Mouse (Mus musculus) ZHBTc4 (cell line): ENCODE results near the gene Zfp296.

Experiments
- DNase-seq: peaks from one replicate; pipeline ENCODE4 v3.0.0-alpha.2; 2011; ENCODE audit warnings: low read depth, low spot score

The Zfp296 gene

DNA sequence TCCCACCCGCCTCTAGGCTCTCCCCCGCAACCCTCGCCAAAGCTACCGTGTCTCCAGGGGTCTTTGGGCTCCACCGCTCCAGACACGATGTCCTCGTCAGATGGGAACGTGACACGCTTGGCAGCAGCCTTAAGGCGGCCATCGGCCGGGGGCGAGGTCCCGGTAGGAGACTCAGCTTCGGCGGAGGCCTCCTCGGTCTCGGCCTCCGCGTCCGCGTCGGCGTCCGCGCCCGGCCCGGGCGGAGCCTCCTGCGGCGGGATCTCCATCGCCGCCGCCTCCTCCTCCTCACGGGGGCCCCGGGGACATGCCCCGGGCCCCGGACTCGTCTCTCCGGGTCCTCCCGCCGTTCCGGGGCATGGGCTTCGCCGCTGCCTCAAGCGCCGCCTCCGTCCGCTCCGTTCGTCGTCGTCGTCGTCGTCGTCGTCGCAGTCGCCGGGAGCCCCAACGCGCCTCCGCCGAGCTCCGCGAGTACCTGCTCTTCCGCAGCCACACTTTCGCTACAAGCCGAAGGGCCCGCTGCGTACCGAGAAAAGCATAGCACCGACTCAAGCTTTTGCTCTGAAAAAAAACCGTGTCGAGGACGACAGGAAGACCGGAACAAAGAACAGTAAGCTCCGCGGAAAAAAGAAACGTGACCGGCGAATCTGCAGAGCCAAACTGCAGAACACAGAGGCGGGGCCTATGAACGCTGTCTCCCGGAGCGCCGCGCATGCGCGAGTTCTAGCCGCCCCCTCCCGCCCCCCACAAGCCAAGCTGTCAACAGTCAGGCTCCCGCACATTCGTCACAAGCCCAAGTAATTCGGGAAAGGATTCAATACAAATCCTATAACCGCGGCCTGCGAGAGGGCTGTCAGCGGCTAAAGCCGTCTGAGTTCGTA is 15.1 kb upstream of the Zfp296 start:
- peak; percentile 96 for DNase-seq

DNA sequence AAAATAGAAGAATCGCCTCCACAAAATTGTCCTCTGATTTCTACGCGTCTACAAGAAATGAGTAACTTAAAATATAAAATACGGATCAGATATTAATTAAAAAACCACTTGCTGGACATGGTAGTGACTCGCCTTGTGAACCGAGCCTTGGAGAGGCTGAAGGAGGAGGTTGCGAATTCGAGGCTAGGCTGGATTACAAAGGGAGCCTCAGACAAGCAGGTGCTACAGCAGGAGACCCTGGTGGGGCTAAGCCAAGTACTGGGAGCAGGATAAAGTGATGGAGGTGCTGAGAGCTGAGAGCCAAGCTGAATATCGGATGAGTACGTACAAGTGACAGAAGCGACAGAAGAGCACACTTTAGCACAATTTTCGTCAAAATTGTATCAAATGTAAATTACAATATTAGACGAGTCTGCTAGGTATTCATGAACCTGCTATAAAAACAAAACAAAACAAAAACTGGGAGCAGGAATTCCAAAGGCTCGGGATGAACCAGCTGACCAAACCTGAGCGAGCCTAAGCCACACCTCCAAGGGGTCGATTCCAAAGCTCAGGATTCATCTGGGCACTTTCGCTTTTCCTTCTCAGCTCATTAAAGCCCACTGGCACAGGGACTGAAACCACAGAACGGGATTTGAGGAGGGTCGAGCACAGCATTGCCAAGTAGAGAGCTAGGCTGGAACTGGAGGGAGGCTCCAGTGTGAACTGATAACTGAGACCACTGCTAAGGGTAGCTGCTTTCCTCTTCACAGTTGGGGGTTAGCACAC is 14.3 kb upstream of the Zfp296 start, which contains the start of gene Ppp1r37:
Ppp1r37 (minus strand) TSS at position 434 of the 768 bp plus-strand sequence.
- no peak for DNase-seq

DNA sequence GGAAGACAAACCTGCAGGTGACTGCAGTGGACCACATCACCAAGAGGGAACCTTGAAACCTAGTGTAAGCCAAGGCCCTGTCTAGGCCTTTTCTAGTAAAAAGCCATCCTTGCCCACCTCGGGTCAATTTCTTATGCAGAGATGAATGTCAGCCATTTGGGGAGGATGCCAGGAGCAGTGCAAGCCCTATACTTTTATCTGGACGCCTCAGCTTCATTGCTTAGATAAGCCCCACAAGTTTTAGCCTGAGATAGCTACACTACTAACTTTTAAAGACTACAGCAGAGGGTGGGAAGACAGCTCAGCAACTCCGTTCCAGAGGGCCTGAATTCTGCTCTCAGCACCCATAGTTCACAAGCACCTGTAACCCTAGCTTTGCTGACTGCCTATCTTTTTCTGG is 13.2 kb upstream of the Zfp296 start:
- DNase-seq: no peak

DNA sequence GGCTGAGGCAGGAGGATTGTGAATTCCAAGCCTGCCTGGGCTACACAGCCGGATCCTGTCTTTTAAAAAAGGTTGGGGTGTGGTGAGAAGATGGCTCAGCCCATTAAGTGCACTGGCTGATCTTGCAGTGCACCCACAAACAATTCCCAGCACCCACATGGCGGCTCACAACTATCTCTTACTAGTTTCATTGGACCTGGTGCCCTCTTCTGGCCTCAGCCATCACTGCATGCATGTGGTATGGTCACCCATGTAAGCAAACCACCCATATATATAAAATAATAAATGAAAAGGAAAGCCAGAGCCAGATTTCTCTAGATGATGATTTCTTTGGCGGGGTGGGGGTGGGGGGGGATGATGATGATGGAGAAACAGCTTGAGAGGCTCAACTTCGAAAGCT is 12.6 kb upstream of the Zfp296 start:
- peak; percentile 66 for DNase-seq

DNA sequence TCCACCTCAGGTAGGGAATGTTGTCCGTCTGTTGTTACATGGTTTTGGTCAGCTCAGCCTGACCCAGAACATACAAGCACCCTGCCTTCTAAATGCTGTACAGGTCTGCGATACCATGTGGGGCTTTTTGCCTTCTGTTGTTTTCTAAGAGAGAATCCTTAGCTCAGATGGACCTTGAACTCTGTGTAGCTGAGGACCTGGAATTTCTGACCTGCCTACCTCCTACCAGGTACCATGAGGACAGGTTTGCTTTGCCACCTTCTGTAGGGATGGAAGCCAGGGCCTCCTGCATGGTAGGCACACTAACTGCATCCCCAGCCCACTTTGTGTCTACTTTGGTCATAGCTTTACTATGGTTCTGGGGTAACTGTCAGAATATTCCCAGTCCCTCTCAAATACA is 11.3 kb upstream of the Zfp296 start:
- DNase-seq: no peak

DNA sequence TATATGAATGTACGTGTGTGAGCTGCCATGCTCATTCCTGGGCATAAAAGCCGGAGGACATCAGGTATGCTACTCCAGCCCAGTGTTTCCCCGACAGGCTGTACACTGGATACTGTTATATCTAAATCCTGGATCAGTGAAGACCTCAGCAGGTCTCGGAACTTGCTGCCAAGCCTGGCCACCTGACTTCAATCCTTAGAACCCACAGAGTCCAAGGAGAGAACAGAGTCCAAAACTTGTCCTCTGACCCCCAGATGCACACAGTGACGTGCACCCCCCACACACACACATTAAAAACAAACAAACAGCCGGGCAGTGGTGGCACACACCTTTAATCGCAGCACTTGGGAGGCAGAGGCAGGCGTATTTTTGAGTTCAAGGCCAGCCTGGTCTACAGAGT is 9.7 kb upstream of the Zfp296 start:
- DNase-seq: no peak

DNA sequence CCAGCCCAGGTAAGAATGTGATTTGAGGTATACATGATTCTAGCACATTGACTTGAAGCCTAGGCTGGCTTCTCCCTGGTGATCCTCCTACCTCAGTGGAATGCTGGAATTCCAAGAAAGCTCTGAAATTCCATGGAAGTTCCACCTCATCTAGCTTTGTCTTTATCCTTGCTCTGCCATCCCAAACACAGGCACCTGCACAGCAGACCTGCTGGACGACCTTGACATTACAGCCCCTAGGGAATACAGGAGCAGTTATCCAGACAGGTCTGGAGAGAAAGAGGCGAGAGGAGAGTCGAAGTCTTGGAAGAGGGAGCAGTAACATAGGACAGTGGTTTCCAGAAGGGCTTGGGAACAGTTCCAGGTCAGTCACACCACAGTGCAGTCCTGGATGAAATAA is 7.4 kb upstream of the Zfp296 start:
- DNase-seq: peak; percentile 81

DNA sequence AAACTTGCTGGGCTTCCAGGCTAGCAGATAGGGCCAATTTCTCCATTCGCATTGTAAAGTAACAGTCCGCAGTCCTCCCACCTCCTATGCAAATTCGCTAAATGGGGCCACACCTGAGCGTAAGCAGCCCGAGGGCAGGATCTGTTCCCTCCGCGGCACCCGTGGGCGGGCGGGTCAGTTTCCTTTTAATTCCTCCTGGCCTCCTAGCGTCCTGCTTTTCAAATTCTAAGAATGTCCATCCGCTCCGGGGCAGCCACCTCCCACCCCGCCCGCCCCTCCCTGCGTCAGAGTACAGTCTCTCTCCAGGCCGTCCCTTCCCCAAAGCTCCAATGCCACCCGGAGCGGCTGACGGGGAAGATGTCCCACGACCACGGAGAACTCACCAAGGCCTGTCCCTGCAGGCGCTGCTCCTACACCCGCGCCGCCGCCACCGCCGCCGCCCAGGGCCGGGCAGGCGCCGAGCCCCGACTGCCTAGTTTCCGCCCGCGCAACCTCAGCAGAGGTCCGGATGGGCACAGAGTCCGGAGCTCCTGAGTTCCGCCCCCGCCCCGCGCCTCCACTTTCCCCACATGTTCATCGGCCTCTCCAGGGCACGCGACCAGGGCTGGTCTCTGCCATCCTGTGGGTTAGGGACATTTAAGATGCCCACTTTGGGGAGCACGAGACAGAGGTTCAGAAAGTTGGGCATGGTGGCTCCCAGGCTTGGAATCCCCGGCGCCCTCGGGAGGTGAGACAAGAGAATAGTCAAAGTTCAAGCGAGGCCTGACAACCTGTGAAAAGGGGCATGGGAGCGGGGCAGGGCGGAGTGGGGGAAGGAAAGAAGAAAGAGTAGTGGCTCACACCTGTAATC is 3.9 kb upstream of the Zfp296 start:
- peak; percentile 93 for DNase-seq

DNA sequence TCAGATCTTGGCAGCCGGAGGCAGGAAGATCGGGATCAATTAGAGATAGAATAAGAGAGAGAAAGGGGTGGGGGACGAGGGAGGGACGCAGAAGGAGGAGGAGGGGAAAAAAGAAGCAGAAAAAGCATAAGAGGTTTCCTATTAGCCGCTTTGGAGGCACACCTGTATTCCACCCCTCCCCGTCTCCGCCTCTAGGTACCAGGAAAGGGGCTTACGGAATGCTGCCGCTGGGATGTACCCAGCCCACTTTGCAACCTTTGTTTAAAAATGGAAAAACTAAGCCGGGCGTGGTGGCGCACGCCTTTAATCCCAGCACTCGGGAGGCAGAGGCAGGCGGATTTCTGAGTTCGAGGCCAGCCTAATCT is 3.3 kb upstream of the Zfp296 start:
- DNase-seq: peak; percentile 88

DNA sequence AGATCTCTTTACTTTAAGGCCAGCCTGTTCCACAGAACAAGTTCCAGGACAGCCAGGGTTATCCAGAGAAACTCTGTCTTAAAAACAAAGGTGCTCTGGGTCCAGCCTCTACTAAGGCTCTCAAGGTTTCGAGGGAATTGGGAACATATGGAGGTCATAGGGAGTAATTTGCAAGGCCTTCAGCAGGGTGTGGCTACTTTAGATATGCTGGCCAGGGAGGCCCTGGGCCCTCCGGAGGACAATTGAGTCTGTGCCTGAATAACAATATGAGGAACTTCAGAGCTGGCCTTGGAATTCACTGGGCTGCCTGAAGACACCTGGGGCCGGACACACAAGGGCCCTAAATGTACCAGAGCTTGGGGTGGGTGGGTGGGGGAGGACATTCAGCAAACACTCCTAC is 1.5 kb upstream of the Zfp296 start:
- no peak for DNase-seq

DNA sequence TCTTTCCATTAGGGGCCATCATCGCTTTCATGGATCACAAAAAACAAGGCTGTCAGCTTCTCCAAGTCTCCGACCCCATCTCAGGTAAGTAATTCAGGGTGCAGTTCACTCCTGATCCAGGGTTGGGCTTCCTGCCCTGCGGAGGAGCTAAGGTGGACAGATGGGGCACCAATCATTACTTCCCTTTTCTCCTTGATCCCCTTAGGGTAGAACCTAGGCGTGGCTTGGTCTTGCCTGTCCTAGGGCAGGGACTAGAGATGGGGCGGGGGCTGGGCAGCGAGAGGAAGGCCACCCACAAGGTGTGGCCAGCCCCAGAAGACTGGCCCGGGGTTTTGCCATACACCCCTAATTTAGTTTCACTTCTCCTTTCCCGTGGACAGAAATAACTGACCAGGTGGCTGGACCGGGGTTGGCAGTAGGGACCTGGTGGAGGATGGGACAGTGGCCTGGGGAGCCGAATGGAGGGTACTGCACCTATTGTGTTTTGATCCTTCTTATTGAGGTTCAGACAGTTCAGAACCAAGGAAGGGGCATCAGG is 859 bp downstream of the Zfp296 start:
- DNase-seq: no peak

DNA sequence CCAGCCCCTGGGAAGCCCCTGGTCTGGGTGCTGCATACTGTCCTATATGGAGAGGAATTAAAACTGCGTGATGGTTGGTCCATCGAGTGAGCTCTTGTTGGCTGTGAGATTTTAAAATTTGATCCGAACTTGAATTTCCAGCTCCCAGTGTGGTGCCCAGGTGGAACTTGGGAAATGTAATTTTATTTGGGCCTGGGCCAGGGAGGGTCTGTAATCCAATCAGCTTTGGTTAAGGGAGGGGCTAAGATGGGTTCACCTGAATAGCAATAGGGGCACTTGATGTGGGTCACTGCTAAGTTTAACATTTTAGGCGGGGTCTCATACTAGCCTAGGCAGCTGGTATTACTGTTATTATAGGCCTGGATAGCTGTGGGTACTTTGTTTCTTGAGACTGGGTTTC is 1.3 kb downstream of the Zfp296 start:
- no peak for DNase-seq

DNA sequence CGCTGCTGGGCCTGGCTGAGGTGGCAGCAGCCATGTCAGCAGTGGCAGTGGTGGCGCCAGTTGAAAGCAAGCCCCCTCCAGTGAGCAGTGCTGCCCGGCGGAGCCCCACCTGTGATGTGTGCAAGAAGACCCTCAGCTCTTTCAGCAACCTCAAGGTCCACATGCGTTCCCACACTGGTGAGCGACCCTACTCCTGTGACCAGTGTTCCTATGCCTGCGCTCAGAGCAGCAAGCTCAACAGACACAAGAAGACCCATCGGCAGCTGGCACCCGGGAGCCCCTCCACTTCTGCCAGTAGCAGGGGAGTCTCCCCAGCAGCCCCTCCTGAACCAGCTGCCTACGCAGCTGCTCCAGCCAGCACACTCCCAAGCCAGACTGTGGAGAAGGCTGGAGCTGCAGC is 2.7 kb downstream of the Zfp296 start:
- no peak for DNase-seq

DNA sequence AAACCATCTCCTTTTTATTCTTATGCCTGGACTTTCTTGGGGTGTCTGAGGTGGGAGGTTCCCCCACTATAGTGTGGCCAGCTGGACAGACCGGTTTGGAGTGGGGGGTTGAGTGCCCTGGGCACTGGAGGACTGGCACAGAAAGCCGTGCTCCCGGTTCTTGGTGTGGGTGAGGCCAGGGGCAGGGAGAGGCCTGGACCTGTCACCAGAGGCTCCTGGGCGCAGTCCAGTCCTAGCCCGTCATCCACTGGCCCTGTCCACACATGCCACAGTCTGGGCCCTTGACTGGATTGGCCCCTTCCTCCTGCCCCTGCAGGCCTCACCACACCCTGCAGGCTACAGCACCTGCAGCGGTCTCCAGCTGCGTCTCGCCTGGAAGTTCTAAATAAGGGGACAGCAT is 3.5 kb downstream of the Zfp296 start:
- DNase-seq: no peak

DNA sequence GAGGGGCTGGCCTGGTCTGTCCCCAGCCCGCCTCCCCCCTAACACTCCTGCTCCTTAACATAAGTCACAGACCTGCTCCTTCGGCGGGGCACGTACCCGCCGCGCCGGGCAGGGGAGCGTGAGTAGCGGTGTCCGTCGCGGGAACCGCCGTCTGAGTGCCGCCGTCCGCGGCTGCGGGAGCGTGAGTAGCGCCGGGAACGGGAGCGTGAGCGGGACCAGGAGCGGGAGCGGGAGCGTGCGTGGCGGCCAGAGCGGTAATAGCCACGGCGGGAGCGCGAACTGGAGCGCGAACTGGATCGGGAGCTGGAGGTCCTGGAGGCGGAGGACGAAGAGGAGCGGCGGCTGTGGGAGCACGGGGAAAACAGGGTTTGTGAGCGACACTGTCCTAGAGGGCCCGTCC is 9.2 kb downstream of the Zfp296 start:
- DNase-seq: peak; percentile 60

DNA sequence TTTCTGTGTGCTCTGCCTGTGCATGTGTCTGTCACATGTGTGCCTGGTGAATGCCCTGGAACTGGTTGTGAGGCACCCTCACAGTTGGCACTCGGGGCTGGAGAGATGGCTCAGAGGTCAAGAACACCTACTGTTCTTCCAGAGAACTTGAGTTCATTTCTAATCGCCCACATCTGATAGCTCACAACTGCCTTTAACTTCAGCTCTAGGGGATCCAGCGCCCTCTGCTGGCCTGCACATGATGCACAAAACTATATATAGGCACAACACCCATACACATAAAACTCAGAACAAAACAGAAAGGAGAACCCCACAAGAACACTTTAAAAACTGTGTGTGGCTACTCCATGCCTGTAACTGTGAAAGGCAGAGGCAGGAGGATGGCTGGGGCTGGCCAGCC is 12.1 kb downstream of the Zfp296 start:
- peak; percentile 87 for DNase-seq

DNA sequence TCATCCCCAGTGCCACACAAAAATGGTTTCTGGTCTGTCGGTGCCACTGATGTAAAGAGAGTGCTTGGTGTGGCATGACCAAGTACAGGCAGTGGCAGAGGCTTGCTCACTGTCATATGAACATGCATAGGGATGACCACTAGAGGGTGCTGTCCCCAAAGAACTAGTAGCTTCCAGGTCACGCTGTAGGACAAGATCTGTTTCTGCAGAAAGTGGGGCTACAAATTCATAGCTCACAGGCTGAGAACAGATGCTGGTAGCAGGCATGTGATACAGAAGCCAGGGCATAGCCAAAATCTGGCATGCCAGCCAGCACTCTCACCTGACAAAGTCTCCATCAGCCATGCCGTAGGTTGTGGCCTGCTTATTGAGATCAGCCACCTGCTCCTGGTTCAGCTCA is 12.8 kb downstream of the Zfp296 start:
- DNase-seq: peak; percentile 90

DNA sequence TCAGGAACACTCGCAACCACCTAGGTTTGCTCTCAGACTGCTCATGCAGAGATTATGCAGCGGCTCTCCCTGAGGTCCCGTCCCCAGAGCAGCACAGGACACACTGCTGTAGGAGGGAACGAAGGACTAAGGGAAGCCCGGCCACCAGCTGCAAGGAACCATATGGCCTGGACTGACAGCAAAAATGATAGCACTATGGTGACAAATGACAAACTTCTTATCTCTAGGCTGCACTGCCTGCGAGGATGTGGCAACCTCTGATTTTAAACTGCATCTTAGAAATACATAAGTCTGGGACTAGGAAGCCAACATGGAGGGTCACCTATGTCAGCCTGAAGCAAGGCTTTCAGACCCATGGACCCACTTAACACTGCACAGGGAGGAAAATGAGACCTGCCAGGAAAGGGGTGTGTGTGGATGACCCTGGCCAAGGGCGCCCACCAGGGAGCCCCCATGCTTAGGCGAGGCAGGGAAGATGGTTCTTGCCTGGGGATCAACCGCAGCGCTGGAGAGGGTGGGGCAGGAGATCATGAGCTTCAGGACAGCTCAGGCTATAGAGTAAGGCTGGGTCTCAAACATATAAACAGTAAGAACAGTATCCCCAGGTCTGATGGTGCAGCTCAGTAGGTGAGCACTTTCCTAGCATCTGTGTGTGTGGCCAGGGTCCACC is 16.1 kb downstream of the Zfp296 start:
- peak; percentile 51 for DNase-seq

DNA sequence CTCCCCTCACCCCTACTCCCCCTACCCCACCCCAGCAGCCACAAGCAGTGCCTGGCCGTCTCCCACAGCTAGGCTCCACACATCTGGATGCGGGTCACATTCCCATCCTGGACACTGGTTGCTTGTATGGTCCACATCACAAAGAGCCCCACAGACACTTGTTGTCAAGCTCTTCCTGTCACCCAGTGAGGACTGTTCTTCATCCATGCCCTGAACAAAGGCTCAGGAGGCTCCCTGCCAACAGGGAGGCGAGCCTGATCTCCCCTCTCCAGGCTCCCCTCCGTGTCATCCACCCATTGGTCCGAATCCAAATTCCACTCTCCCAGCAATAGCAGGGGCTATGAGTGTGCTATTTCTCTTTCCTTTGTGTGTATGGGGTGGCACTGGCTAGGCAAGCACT is 23.5 kb downstream of the Zfp296 start:
- no peak for DNase-seq

DNA sequence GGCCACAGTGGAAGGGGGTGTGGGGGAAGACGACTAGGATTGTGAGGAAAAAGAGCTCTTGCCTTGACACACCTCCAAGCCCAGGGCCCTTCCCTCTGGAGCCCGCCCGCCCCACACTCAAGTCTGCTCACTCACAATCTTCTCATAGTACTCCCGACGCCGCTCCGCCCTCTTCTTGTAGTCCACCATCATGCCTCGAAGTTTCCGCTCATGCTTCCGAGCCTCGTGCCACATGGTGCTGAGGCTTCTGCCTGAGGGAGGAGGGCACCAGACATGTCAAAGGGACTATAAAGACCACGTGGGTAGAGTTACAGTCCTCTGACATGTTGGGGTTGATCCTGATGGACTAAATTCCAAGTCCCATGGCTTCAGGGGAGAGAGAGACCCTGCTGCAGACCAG is 26.0 kb downstream of the Zfp296 start:
- DNase-seq: peak; percentile 69
